20 mouse cellular contexts compared by ENCODE assay signal in genomic region chr6:143598916-143599315, GRCm38 (mm10).
"Had no signal": no experiment of that assay in that cellular context is flagged by ENCODE, and none has a peak within 500 bp of the region (broad histone marks: within the 10 kb centered on the region; RNA-seq: fewer than 3 reads in every experiment).

No protein-coding gene starts in this region.

- H3K27me3 ChIP-seq: liver, embryonic 12.5 days; midbrain, embryonic 12.5 days; neural tube, embryonic 13.5 days; neural tube, embryonic 15.5 days had no signal

- H3K4me3 ChIP-seq: liver, embryonic 12.5 days; midbrain, embryonic 12.5 days; myocyte; neural tube, embryonic 13.5 days; neural tube, embryonic 15.5 days had no signal

- ATAC-seq: liver, embryonic 12.5 days; midbrain, embryonic 16.5 days had no signal

- H3K9ac ChIP-seq: liver, embryonic 12.5 days; liver, embryonic 14.5 days; lung, embryonic 14.5 days; midbrain, embryonic 12.5 days; neural tube, embryonic 13.5 days; neural tube, embryonic 15.5 days had no signal

- H3K4me2 ChIP-seq: liver, embryonic 12.5 days; lung, embryonic 14.5 days; midbrain, embryonic 12.5 days; neural tube, embryonic 13.5 days; neural tube, embryonic 15.5 days had no signal

- H3K4me1 ChIP-seq: liver, embryonic 12.5 days; midbrain, embryonic 12.5 days; neural tube, embryonic 15.5 days had no signal

- H3K9me3 ChIP-seq: liver, embryonic 12.5 days; midbrain, embryonic 12.5 days; neural tube, embryonic 13.5 days; neural tube, embryonic 15.5 days had no signal

- H3K36me3 ChIP-seq: liver, embryonic 12.5 days; midbrain, embryonic 12.5 days; neural tube, embryonic 13.5 days; neural tube, embryonic 15.5 days had no signal

- H3K27ac ChIP-seq: liver, embryonic 12.5 days; liver, embryonic 14.5 days; midbrain, embryonic 12.5 days; neural tube, embryonic 13.5 days; neural tube, embryonic 15.5 days had no signal

- DNase-seq: lung, adult 18-20 months; lung, embryonic 14.5 days; lung, postnatal 10 days; lung, postnatal 4 days; midbrain, embryonic 14.5 days; retina, postnatal 1 day; right cerebral cortex, adult 18-20 months; right cerebral cortex, postnatal 25 days; right cerebral cortex, postnatal 4 days; spleen, adult 18-20 months; thymus, adult 2 months; thymus, postnatal 25 days; thymus, postnatal 4 days had no signal
